8 mouse cellular contexts compared by ENCODE assay signal in genomic region chr2:118702883-118703761, GRCm38 (mm10). TPM values are rescaled to one million over a fixed set of nuclear protein-coding genes. Genes with fewer than 3 reads are reported as not detected.
DNase-seq lines count a peak whose midpoint lies in the region; ATAC-seq and TF ChIP-seq lines count a peak whose summit lies in the region.

No protein-coding gene starts in this region.

- no peak for ATAC-seq in erythroblast, adult 5-6 weeks (replicated peaks; ENCODE audit: low FRiP score, poor library complexity, severe bottlenecking)
- peak; percentile 18 for ATAC-seq in forebrain, embryonic 15.5 days (replicated peaks)
- peak; percentile 39; the same call in 1 of the 2 replicates for ATAC-seq in intestine, embryonic 15.5 days
- ATAC-seq in lung, embryonic 14.5 days (ENCODE audit: insufficient read depth) = peak; percentile 30; the same call in 1 of the 2 replicates

- H3K9ac ChIP-seq in forebrain, embryonic 15.5 days (replicated peaks) = peak overlapping the region; percentile 39
- peak overlapping the region; percentile 40 for H3K9ac ChIP-seq in intestine, embryonic 15.5 days
- H3K9ac ChIP-seq in lung, embryonic 14.5 days = peak overlapping the region; percentile 16

- peaks cover 95% of the 10 kb centered on the region for H3K27me3 ChIP-seq in erythroblast, embryonic 14.5 days (ENCODE audit: control insufficient read depth)
- H3K27me3 ChIP-seq in forebrain, embryonic 15.5 days = peaks cover 87% of the 10 kb centered on the region
- peaks cover 76% of the 10 kb centered on the region for H3K27me3 ChIP-seq in intestine, embryonic 15.5 days (replicated peaks)
- H3K27me3 ChIP-seq in lung, embryonic 14.5 days (ENCODE audit: insufficient read depth, low read length) = peaks cover 89% of the 10 kb centered on the region

- H3K27ac ChIP-seq in forebrain, embryonic 15.5 days (replicated peaks) = no peak overlapping the region
- no peak overlapping the region for H3K27ac ChIP-seq in intestine, embryonic 15.5 days
- H3K27ac ChIP-seq in lung, embryonic 14.5 days (ENCODE audit: low read depth) = no peak overlapping the region

- no peaks in the 10 kb centered on the region for H3K36me3 ChIP-seq in erythroblast, embryonic 14.5 days (ENCODE audit: control insufficient read depth)
- no peaks in the 10 kb centered on the region for H3K36me3 ChIP-seq in forebrain, embryonic 15.5 days
- H3K36me3 ChIP-seq in intestine, embryonic 15.5 days = no peaks in the 10 kb centered on the region
- no peaks in the 10 kb centered on the region for H3K36me3 ChIP-seq in lung, embryonic 14.5 days (ENCODE audit: insufficient read depth)

- peak overlapping the region; percentile 16 for H3K4me3 ChIP-seq in erythroblast, embryonic 14.5 days (replicated peaks)
- H3K4me3 ChIP-seq in forebrain, embryonic 15.5 days = peak overlapping the region; percentile 39
- H3K4me3 ChIP-seq in intestine, embryonic 15.5 days (replicated peaks) = peak overlapping the region; percentile 48
- peak overlapping the region; percentile 41 for H3K4me3 ChIP-seq in lung, embryonic 14.5 days (ENCODE audit: low read depth, low read length)

- TF ChIP-seq CTCF in lung, embryonic 14.5 days (IDR thresholded peaks at IDR 0.05; ENCODE audit: low read depth) = 0 out of 2 replicates have a peak, but pooled peaks have one; percentile 11

- peak overlapping the region; percentile 75 for H3K4me2 ChIP-seq in forebrain, embryonic 15.5 days (replicated peaks)
- peak overlapping the region; percentile 92 for H3K4me2 ChIP-seq in intestine, embryonic 15.5 days (replicated peaks)
- H3K4me2 ChIP-seq in lung, embryonic 14.5 days = peak overlapping the region; percentile 72

- peaks cover 22% of the 10 kb centered on the region for H3K9me3 ChIP-seq in erythroblast, embryonic 14.5 days (ENCODE audit: control insufficient read depth, low read length)
- H3K9me3 ChIP-seq in forebrain, embryonic 15.5 days = no peaks in the 10 kb centered on the region
- no peaks in the 10 kb centered on the region for H3K9me3 ChIP-seq in intestine, embryonic 15.5 days
- no peaks in the 10 kb centered on the region for H3K9me3 ChIP-seq in lung, embryonic 14.5 days (ENCODE audit: low read depth, low read length)

- H3K4me1 ChIP-seq in erythroblast, embryonic 14.5 days (ENCODE audit: control insufficient read depth) = peaks cover 15% of the 10 kb centered on the region
- H3K4me1 ChIP-seq in forebrain, embryonic 15.5 days = peaks cover 40% of the 10 kb centered on the region
- peaks cover 33% of the 10 kb centered on the region for H3K4me1 ChIP-seq in intestine, embryonic 15.5 days (replicated peaks)
- peaks cover 7% of the 10 kb centered on the region; the same call in 1 of the 2 replicates for H3K4me1 ChIP-seq in lung, embryonic 14.5 days (ENCODE audit: insufficient read depth)

- WGBS in forebrain, embryonic 15.5 days = under 1% methylated on average over 92 of the region's 93 CpGs
- WGBS in intestine, embryonic 15.5 days = under 1% methylated on average over 92 of the region's 93 CpGs
- under 1% methylated on average over 93 of the region's 93 CpGs for WGBS in lung, embryonic 14.5 days

- DNase-seq in R1 (ENCODE audit: low read depth, low spot score) = peak; percentile 62
- DNase-seq in lung, embryonic 14.5 days = peak; percentile 56
- peak; percentile 63 for DNase-seq in retina, postnatal 1 day
- no peak for DNase-seq in layer of hippocampus, adult 9-11 months

RNA-seq across cellular contexts. Expression of gene Ankrd63, which starts 0.6 kb away (rescaled TPM):
- polyA plus RNA-seq in erythroblast, embryonic 14.5 days (2012) = 0.01 TPM in 1 of 2 replicates, not detected in the other
- total RNA-seq in erythroblast, adult 5-6 weeks (2015; ENCODE audit: low replicate concordance) = 0.19 TPM in 1 of 2 replicates, not detected in the other
- total RNA-seq in erythroblast, adult 5-6 weeks (2017; ENCODE audit: low replicate concordance) = 0.14 TPM in 1 of 2 replicates, not detected in the other
- 0.43 and 0.48 TPM in 2 replicates for polyA plus RNA-seq in forebrain, embryonic 15.5 days (2015; fragmentation: Nextera tagmentation; extraction: Ambion mirVana)
- 0.30 TPM in 2 replicates for polyA plus RNA-seq in intestine, embryonic 15.5 days (2015; fragmentation: Nextera tagmentation; extraction: Ambion mirVana)
- not detected in 2 replicates for polyA plus RNA-seq in lung, embryonic 14.5 days (2014; fragmentation: Nextera tagmentation; extraction: Ambion mirVana)

RNA-seq across cellular contexts. Expression of gene Plcb2, which starts 25.1 kb away (rescaled TPM):
- polyA plus RNA-seq in erythroblast, embryonic 14.5 days (2012) = 0.07 and 0.16 TPM in 2 replicates
- total RNA-seq in erythroblast, adult 5-6 weeks (2015; ENCODE audit: low replicate concordance) = 30.7 and 38.9 TPM in 2 replicates
- 13.7 and 17.6 TPM in 2 replicates for total RNA-seq in erythroblast, adult 5-6 weeks (2017; ENCODE audit: low replicate concordance)
- polyA plus RNA-seq in forebrain, embryonic 15.5 days (2015; fragmentation: Nextera tagmentation; extraction: Ambion mirVana) = 0.63 and 0.69 TPM in 2 replicates
- 1.2 and 1.6 TPM in 2 replicates for polyA plus RNA-seq in intestine, embryonic 15.5 days (2015; fragmentation: Nextera tagmentation; extraction: Ambion mirVana)
- polyA plus RNA-seq in lung, embryonic 14.5 days (2014; fragmentation: Nextera tagmentation; extraction: Ambion mirVana) = 1.3 and 1.5 TPM in 2 replicates

RNA-seq across cellular contexts. Expression of gene Pak6, which starts 40.0 kb away (rescaled TPM):
- polyA plus RNA-seq in erythroblast, embryonic 14.5 days (2012) = 0.42 and 0.64 TPM in 2 replicates
- total RNA-seq in erythroblast, adult 5-6 weeks (2015; ENCODE audit: low replicate concordance) = not detected in 2 replicates
- 0.77 TPM in 1 of 2 replicates, not detected in the other for total RNA-seq in erythroblast, adult 5-6 weeks (2017; ENCODE audit: low replicate concordance)
- polyA plus RNA-seq in forebrain, embryonic 15.5 days (2015; fragmentation: Nextera tagmentation; extraction: Ambion mirVana) = 27.8 and 29.2 TPM in 2 replicates
- polyA plus RNA-seq in intestine, embryonic 15.5 days (2015; fragmentation: Nextera tagmentation; extraction: Ambion mirVana) = 1.8 and 1.9 TPM in 2 replicates
- 0.93 and 0.95 TPM in 2 replicates for polyA plus RNA-seq in lung, embryonic 14.5 days (2014; fragmentation: Nextera tagmentation; extraction: Ambion mirVana)

RNA-seq across cellular contexts. Expression of gene Inafm2, which starts 42.4 kb away (rescaled TPM):
- 2.5 and 3.0 TPM in 2 replicates for polyA plus RNA-seq in erythroblast, embryonic 14.5 days (2012)
- 6.5 and 10.4 TPM in 2 replicates for total RNA-seq in erythroblast, adult 5-6 weeks (2015; ENCODE audit: low replicate concordance)
- total RNA-seq in erythroblast, adult 5-6 weeks (2017; ENCODE audit: low replicate concordance) = 3.5 and 4.6 TPM in 2 replicates
- 25.3 and 27.2 TPM in 2 replicates for polyA plus RNA-seq in forebrain, embryonic 15.5 days (2015; fragmentation: Nextera tagmentation; extraction: Ambion mirVana)
- 21.0 and 23.4 TPM in 2 replicates for polyA plus RNA-seq in intestine, embryonic 15.5 days (2015; fragmentation: Nextera tagmentation; extraction: Ambion mirVana)
- 24.3 and 25.0 TPM in 2 replicates for polyA plus RNA-seq in lung, embryonic 14.5 days (2014; fragmentation: Nextera tagmentation; extraction: Ambion mirVana)

RNA-seq across cellular contexts. Expression of gene Ccdc9b, which starts 59.3 kb away (rescaled TPM):
- not detected in 2 replicates for polyA plus RNA-seq in erythroblast, embryonic 14.5 days (2012)
- not detected in 2 replicates for total RNA-seq in erythroblast, adult 5-6 weeks (2015; ENCODE audit: low replicate concordance)
- 0.17 TPM in 1 of 2 replicates, not detected in the other for total RNA-seq in erythroblast, adult 5-6 weeks (2017; ENCODE audit: low replicate concordance)
- polyA plus RNA-seq in forebrain, embryonic 15.5 days (2015; fragmentation: Nextera tagmentation; extraction: Ambion mirVana) = 1.3 and 1.6 TPM in 2 replicates
- polyA plus RNA-seq in intestine, embryonic 15.5 days (2015; fragmentation: Nextera tagmentation; extraction: Ambion mirVana) = 1.1 TPM in 2 replicates
- polyA plus RNA-seq in lung, embryonic 14.5 days (2014; fragmentation: Nextera tagmentation; extraction: Ambion mirVana) = 0.50 and 0.55 TPM in 2 replicates
